Mouse (Mus musculus) granulocyte monocyte progenitor cell, adult 5-6 weeks (primary cell): ENCODE results near the gene Sfxn4. TPM values are rescaled to one million over a fixed set of nuclear protein-coding genes. Genes with fewer than 3 reads are reported as not detected.

Source experiments
- ATAC-seq: replicated peaks from 2 replicates; pipeline ENCODE4 v1.8.0; 2016; ENCODE audit warnings: mild to moderate bottlenecking, moderate TSS enrichment, inconsistent platforms; ENCODE audit not compliant: poor library complexity, severe bottlenecking
- total RNA-seq, 2 experiments: library from RNA; stranded (forward) in 1 of 2; stranded (reverse) in 1 of 2; fragments of 200-712, 200-1000 nt in 1 of 2; fragments of >200 nt in 1 of 2; fragmentation: Nextera tagmentation in 1 of 2; gene quantifications; 2 replicates each; pipeline ENCODE4 v1.2.3; 2014 to 2017

Sfxn4 gene
- total RNA-seq, 2 experiments from 2014 or later = 2.6 TPM

- ATAC-seq = no peak
These were observed 15.5 kb downstream of the Sfxn4 start for GRCm38 (mm10) chr19:60845731-60846130.

- no peak for ATAC-seq
These were observed 18.0 kb downstream of the Sfxn4 start for GRCm38 (mm10) chr19:60843324-60843723.

GRCm38 (mm10) chr19:60837747-60838146 lies 23.5 kb downstream of the Sfxn4 start:
- ATAC-seq = peak; percentile 73

- peak; percentile 100 for ATAC-seq
These were observed 42.6 kb downstream of the Sfxn4 start for GRCm38 (mm10) chr19:60818677-60819076.

GRCm38 (mm10) chr19:60813133-60813532 lies 48.1 kb downstream of the Sfxn4 start:
- no peak for ATAC-seq

GRCm38 (mm10) chr19:60812036-60812389 lies 49.3 kb downstream of the Sfxn4 start:
- ATAC-seq = no peak

GRCm38 (mm10) chr19:60811098-60812035 lies 49.9 kb downstream of the Sfxn4 start, which contains the start of gene Fam45a:
Fam45a (plus strand) TSS chr19:60811585.
- ATAC-seq = peak; percentile 100

GRCm38 (mm10) chr19:60809927-60810326 lies 51.4 kb downstream of the Sfxn4 start:
- ATAC-seq = no peak

- peak; percentile 46; the same call in 1 of the 2 replicates for ATAC-seq
These were observed 56.4 kb downstream of the Sfxn4 start for GRCm38 (mm10) chr19:60804903-60805302.

- no peak for ATAC-seq
These were observed 61.3 kb downstream of the Sfxn4 start for GRCm38 (mm10) chr19:60799867-60800569.

- ATAC-seq = no peak
These were observed 63.9 kb downstream of the Sfxn4 start for GRCm38 (mm10) chr19:60797415-60797814.

GRCm38 (mm10) chr19:60795244-60795643 lies 66.0 kb downstream of the Sfxn4 start:
- peak; percentile 73 for ATAC-seq

- ATAC-seq = no peak
These were observed 68.0 kb downstream of the Sfxn4 start for GRCm38 (mm10) chr19:60793170-60793707.

- no peak for ATAC-seq
These were observed 70.1 kb downstream of the Sfxn4 start for GRCm38 (mm10) chr19:60791164-60791563.

GRCm38 (mm10) chr19:60790551-60791161 lies 70.6 kb downstream of the Sfxn4 start, which contains the start of gene Eif3a:
Eif3a (minus strand) TSS chr19:60790658.
- ATAC-seq = peak; percentile 77

GRCm38 (mm10) chr19:60789919-60790506 lies 71.3 kb downstream of the Sfxn4 start:
- ATAC-seq = peak; percentile 40

GRCm38 (mm10) chr19:60789452-60789851 lies 71.8 kb downstream of the Sfxn4 start:
- no peak for ATAC-seq

- no peak for ATAC-seq
These were observed 72.9 kb downstream of the Sfxn4 start for GRCm38 (mm10) chr19:60788214-60788960.

- no peak for ATAC-seq
These were observed 73.7 kb downstream of the Sfxn4 start for GRCm38 (mm10) chr19:60787465-60788150.
